Mouse (Mus musculus) MEL (cell line): ENCODE measurements around the gene Uqcrfs1. TPM values are rescaled to one million over a fixed set of nuclear protein-coding genes. Genes with fewer than 3 reads are reported as not detected.

ENCODE experiments used
- DNase-seq: peaks from one replicate; pipeline ENCODE4 v3.0.0; 2011; ENCODE audit warnings: low read depth, low spot score
- H3K27ac ChIP-seq: 2 replicates; pipeline ENCODE4 v1.5.1; 2012; ENCODE audit warnings: low read depth, mild to moderate bottlenecking, control low read depth, low read length, moderate library complexity; ENCODE audit not compliant: control insufficient read depth
- H3K27me3 ChIP-seq, 2 experiments: fragments of 150-350 bp in 1 of 2; sonication (generic) in 1 of 2; 2 replicates each; pipeline ENCODE4 v1.6.1; 2012; ENCODE audit warnings: low read length in 2 of 2, mild to moderate bottlenecking in 2 of 2, improper control_type of control experiment in 1 of 2, moderate library complexity in 1 of 2; ENCODE audit not compliant: insufficient read depth in 2 of 2, control insufficient read depth in 1 of 2
- H3K36me3 ChIP-seq, 2 experiments: 2 replicates each; pipeline ENCODE4 v1.6.1; 2012 to 2014; ENCODE audit warnings: low read length in 2 of 2, improper control_type of control experiment in 1 of 2, inconsistent platforms in 1 of 2, mild to moderate bottlenecking in 1 of 2; ENCODE audit not compliant: insufficient read depth in 2 of 2, control insufficient read depth in 1 of 2
- H3K4me1 ChIP-seq, 2 experiments: fragments of 150-350 bp in 1 of 2; sonication (generic) in 1 of 2; 2 replicates each; pipeline ENCODE4 v1.6.1; 2012; ENCODE audit warnings: low read length in 2 of 2, improper control_type of control experiment in 1 of 2, mild to moderate bottlenecking in 1 of 2; ENCODE audit not compliant: insufficient read depth in 2 of 2, control insufficient read depth in 1 of 2
- H3K4me3 ChIP-seq, 2 experiments: fragments of 150-350 bp in 1 of 2; sonication (generic) in 1 of 2; 2 replicates each; pipeline ENCODE4 v1.5.1; 2012; ENCODE audit warnings: low read depth in 2 of 2, low read length in 2 of 2, mild to moderate bottlenecking in 2 of 2, moderate library complexity in 2 of 2, control low read depth in 1 of 2, improper control_type of control experiment in 1 of 2; ENCODE audit not compliant: control insufficient read depth in 1 of 2, insufficient read depth in 1 of 2
- H3K79me2 ChIP-seq: 2 replicates; pipeline ENCODE4 v1.6.1; 2012; ENCODE audit warnings: mild to moderate bottlenecking, low read length, moderate library complexity; ENCODE audit not compliant: control insufficient read depth, poor library complexity, insufficient read depth
- H3K9ac ChIP-seq: 2 replicates; pipeline ENCODE4 v1.6.1; 2012; ENCODE audit warnings: low read depth, mild to moderate bottlenecking, control low read depth, low read length, moderate library complexity; ENCODE audit not compliant: control insufficient read depth, poor library complexity, severe bottlenecking
- H3K9me3 ChIP-seq: fragments of 150-350 bp; sonication (generic); replicated peaks from 2 replicates; pipeline ENCODE4 v1.6.1; 2012; ENCODE audit warnings: mild to moderate bottlenecking, low read length, improper control_type of control experiment, moderate library complexity; ENCODE audit not compliant: insufficient read depth
- BHLHE40 ChIP-seq: IDR thresholded peaks from 2 replicates; pipeline ENCODE4 v1.6.1; 2012; ENCODE audit warnings: low read depth, mild to moderate bottlenecking, inconsistent platforms, low read length, improper control_type of control experiment, borderline replicate concordance
- E2F4 ChIP-seq: IDR thresholded peaks from 2 replicates; pipeline ENCODE4 v1.6.1; 2011; ENCODE audit warnings: low read depth, low read length, improper control_type of control experiment, borderline replicate concordance
- EP300 ChIP-seq, 2 experiments: IDR thresholded peaks; 2 replicates each; pipeline ENCODE4 v1.6.1; 2011; ENCODE audit warnings: improper control_type of control experiment in 2 of 2, low read length in 2 of 2, low read depth in 1 of 2, mild to moderate bottlenecking in 1 of 2
- ETS1 ChIP-seq: IDR thresholded peaks from 2 replicates; pipeline ENCODE4 v1.6.1; 2012; ENCODE audit warnings: low read depth, mild to moderate bottlenecking, inconsistent platforms, low read length, improper control_type of control experiment, moderate library complexity
- GATA1 ChIP-seq: IDR thresholded peaks from 2 replicates; pipeline ENCODE4 v1.6.1; 2011; ENCODE audit warnings: low read depth, low read length, improper control_type of control experiment
- HCFC1 ChIP-seq: IDR thresholded peaks from 2 replicates; pipeline ENCODE4 v1.6.1; 2012; ENCODE audit warnings: low read depth, mild to moderate bottlenecking, inconsistent platforms, low read length, improper control_type of control experiment, moderate library complexity
- JUND ChIP-seq: IDR thresholded peaks from 2 replicates; pipeline ENCODE4 v1.6.1; 2011; ENCODE audit warnings: low read depth, mild to moderate bottlenecking, improper control_type of control experiment, low read length
- MAX ChIP-seq: IDR thresholded peaks from 2 replicates; pipeline ENCODE4 v1.6.1; 2011; ENCODE audit warnings: low read length, improper control_type of control experiment
- MEF2A ChIP-seq: IDR thresholded peaks from 2 replicates; pipeline ENCODE4 v1.6.1; 2014; ENCODE audit warnings: low read depth, mild to moderate bottlenecking, inconsistent platforms, low read length, improper control_type of control experiment; ENCODE audit not compliant: poor library complexity, insufficient replicate concordance, severe bottlenecking; ENCODE audit errors: extremely low read depth
- MYC ChIP-seq: IDR thresholded peaks from 2 replicates; pipeline ENCODE4 v1.6.1; 2011; ENCODE audit warnings: low read depth, mild to moderate bottlenecking, low read length, improper control_type of control experiment, moderate library complexity
- NELFE ChIP-seq: IDR thresholded peaks from 2 replicates; pipeline ENCODE4 v1.6.1; 2011; ENCODE audit warnings: low read depth, low read length, improper control_type of control experiment
- POLR2A ChIP-seq, 2 experiments: IDR thresholded peaks; 2 replicates each; pipeline ENCODE4 v1.6.1; 2011 to 2012; ENCODE audit warnings: low read length in 2 of 2, mild to moderate bottlenecking in 2 of 2, control low read depth in 1 of 2, improper control_type of control experiment in 1 of 2, low read depth in 1 of 2, moderate library complexity in 1 of 2; ENCODE audit not compliant: control insufficient read depth in 1 of 2, insufficient read depth in 1 of 2, poor library complexity in 1 of 2
- RAD21 ChIP-seq: IDR thresholded peaks from 2 replicates; pipeline ENCODE4 v1.6.1; 2011; ENCODE audit warnings: mild to moderate bottlenecking, low read depth, low read length, improper control_type of control experiment
- RCOR1 ChIP-seq: IDR thresholded peaks from 2 replicates; pipeline ENCODE4 v1.6.1; 2012; ENCODE audit warnings: low read depth, mild to moderate bottlenecking, inconsistent platforms, low read length, improper control_type of control experiment
- SIN3A ChIP-seq: IDR thresholded peaks from 2 replicates; pipeline ENCODE4 v1.6.1; 2012; ENCODE audit warnings: low read length, improper control_type of control experiment, inconsistent platforms
- UBTF ChIP-seq: IDR thresholded peaks from 2 replicates; pipeline ENCODE4 v1.6.1; 2012; ENCODE audit warnings: low read depth, mild to moderate bottlenecking, inconsistent platforms, low read length, improper control_type of control experiment, moderate library complexity, borderline replicate concordance; ENCODE audit not compliant: insufficient read depth
- ZKSCAN1 ChIP-seq: IDR thresholded peaks from 2 replicates; pipeline ENCODE4 v1.6.1; 2012; ENCODE audit warnings: low read depth, mild to moderate bottlenecking, inconsistent platforms, low read length, improper control_type of control experiment, moderate library complexity
- ZMIZ1 ChIP-seq: IDR thresholded peaks from 2 replicates; pipeline ENCODE4 v1.6.1; 2012; ENCODE audit warnings: low read depth, mild to moderate bottlenecking, inconsistent platforms, low read length, improper control_type of control experiment, moderate library complexity
- ZNF384 ChIP-seq: IDR thresholded peaks from 2 replicates; pipeline ENCODE4 v1.6.1; 2012; ENCODE audit warnings: low read depth, mild to moderate bottlenecking, inconsistent platforms, low read length, improper control_type of control experiment
- polyA plus RNA-seq, 2 experiments: library from polyadenylated mRNA; stranded (reverse) in 1 of 2; unstranded in 1 of 2; fragments of >175 nt in 1 of 2; fragments of >200 nt in 1 of 2; gene quantifications; 2 replicates each; pipeline versions ENCODE4 v1.2.1 to v1.2.4; 2012; ENCODE audit warnings: low replicate concordance in 2 of 2, low read depth in 1 of 2; ENCODE audit not compliant: insufficient read length in 2 of 2, insufficient read depth in 1 of 2, missing spikeins in 1 of 2
- total RNA-seq: library from RNA; depleted of rRNA; stranded (reverse); fragments of 300-350 nt; gene quantifications from 2 replicates; pipeline ENCODE4 v1.2.3, GENCODE M21; 2012

Gene Uqcrfs1
- total and polyA plus RNA-seq, 3 experiments, result 163 to 191 TPM; not detected in 1

DNA sequence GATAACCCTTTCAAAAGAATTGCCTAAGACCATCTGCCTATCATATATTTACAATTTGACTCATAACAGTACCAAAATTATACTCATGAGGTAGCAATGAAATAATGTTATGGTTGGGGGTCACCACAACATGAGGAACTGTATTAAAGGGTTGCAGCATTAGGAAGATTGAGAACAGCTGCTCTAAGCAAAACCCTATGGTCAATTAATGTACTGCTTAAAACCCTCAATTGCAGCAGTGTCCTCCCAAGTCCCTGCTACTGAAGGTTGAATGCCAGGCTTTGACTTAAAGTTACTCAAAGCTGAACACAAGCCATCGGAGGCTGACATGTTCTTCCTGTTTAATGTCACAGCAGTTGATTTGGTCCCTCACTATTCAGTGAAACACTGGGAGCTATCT, 15.4 kb upstream of the Uqcrfs1 start:
- no peak overlapping the region for H3K4me3 ChIP-seq
- no peak overlapping the region for H3K27ac ChIP-seq
- H3K4me1 ChIP-seq, result no peaks in the 10 kb centered on the region
- no peak overlapping the region for H3K9ac ChIP-seq
- no peaks in the 10 kb centered on the region; a peak in 1 of 4 replicates for H3K27me3 ChIP-seq
- DNase-seq, result no peak
- no peaks in the 10 kb centered on the region for H3K9me3 ChIP-seq
- no peaks in the 10 kb centered on the region for H3K36me3 ChIP-seq
- no peaks in the 10 kb centered on the region for H3K79me2 ChIP-seq
- TF ChIP-seq ZMIZ1 (no peak), SIN3A (no peak)

DNA sequence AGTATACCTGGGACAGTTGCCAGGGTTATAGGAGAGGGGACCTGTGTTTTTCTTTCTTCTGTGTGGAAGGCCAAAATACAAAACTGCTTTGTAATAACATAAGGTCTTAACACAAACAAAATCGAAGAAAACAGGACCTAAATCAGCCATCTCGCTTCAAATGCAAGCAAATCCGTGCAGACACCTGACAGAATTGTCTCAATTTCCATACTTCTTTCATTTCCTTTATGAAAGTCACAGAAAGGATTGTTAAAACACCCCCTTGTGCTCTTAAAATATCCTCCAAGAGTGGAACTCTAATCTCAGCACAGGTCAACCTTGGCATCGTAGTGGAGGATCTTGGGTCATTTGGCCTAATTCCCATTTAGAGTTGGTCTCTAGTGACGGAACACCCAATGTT, 14.9 kb upstream of the Uqcrfs1 start:
- no peaks in the 10 kb centered on the region for H3K79me2 ChIP-seq
- no peak for DNase-seq
- no peak for TF ChIP-seq E2F4
- no peak for TF ChIP-seq ZKSCAN1
- TF ChIP-seq RAD21, result no peak
- TF ChIP-seq, all 39 proteins: peak for 0
- Histone ChIP-seq H3K9ac (no peak overlapping the region), H3K27me3 (no peaks in the 10 kb centered on the region; a peak in 1 of 4 replicates), H3K4me3 (no peak overlapping the region), H3K36me3 (no peaks in the 10 kb centered on the region), H3K9me3 (no peaks in the 10 kb centered on the region), H3K27ac (no peak overlapping the region), H3K4me1 (no peaks in the 10 kb centered on the region)

DNA sequence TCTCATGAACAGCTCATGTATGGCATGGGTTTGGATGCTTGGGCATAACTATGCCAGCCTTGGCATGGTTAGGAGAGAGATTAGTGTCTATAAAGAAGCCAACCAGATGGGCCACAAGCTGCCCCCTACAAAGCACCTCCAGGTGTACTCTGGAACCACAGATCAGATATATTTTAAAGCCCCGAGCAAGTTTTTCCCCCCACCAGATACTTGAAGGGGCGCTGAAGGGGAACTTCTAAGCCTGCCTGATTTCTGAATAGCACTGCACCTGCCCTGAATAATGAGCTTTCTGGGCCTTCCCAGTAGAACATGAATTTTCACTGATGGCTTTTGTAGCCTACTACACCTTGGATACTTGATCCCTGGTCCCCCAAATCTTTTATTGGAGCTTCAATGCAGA, 12.6 kb upstream of the Uqcrfs1 start:
- Histone ChIP-seq H3K36me3 (no peaks in the 10 kb centered on the region), H3K27me3 (no peaks in the 10 kb centered on the region; a peak in 1 of 4 replicates), H3K4me1 (no peaks in the 10 kb centered on the region), H3K79me2 (no peaks in the 10 kb centered on the region), H3K9ac (no peak overlapping the region), H3K9me3 (no peaks in the 10 kb centered on the region), H3K4me3 (no peak overlapping the region), H3K27ac (no peak overlapping the region)
- no peak for TF ChIP-seq ZKSCAN1
- no peak for TF ChIP-seq POLR2A (IDR thresholded peaks at IDR 0.05; ENCODE audit: control insufficient read depth in 1 of 2, insufficient read depth in 1 of 2, low read depth in 1 of 2, low read length in 2 of 2, poor library complexity in 1 of 2)
- TF ChIP-seq NELFE, result no peak
- TF ChIP-seq JUND, result no peak
- TF ChIP-seq MEF2A, result no peak
- TF ChIP-seq ZMIZ1, result no peak
- no peak for TF ChIP-seq E2F4
- no peak for TF ChIP-seq RCOR1
- TF ChIP-seq ZNF384, result no peak
- no peak for TF ChIP-seq SIN3A
- TF ChIP-seq BHLHE40, result no peak
- TF ChIP-seq GATA1, result no peak
- no peak for TF ChIP-seq ETS1
- no peak for TF ChIP-seq EP300 (IDR thresholded peaks at IDR 0.05; ENCODE audit: low read depth in 1 of 2, low read length in 2 of 2)
- no peak for TF ChIP-seq HCFC1
- no peak for TF ChIP-seq MAX
- TF ChIP-seq UBTF, result no peak
- TF ChIP-seq MYC, result no peak
- no peak for DNase-seq
